Mouse (Mus musculus) liver, embryonic 14.5 days (tissue): ENCODE data around the gene Apbb2.

ENCODE experiments used
- CTCF ChIP-seq: IDR thresholded peaks from 2 replicates; pipeline ENCODE4 v1.5.1; 2016; ENCODE audit warnings: antibody characterized with exemption, low read depth, control low read depth
- EP300 ChIP-seq: IDR thresholded peaks from 2 replicates; pipeline ENCODE4 v1.6.1; 2016; ENCODE audit warnings: antibody characterized with exemption, low read depth

GRCm38 (mm10) chr5:66527090-66527489 is 91.5 kb downstream of the Apbb2 start:
- TF ChIP-seq CTCF, result no peak
- no peak for TF ChIP-seq EP300
